Mouse (Mus musculus) cerebellum, postnatal 25 days (tissue): ENCODE results near the gene Pcnx2.

Source experiments
- DNase-seq, 2 experiments: peaks; one replicate each; pipeline ENCODE4 v3.0.0; 2021; ENCODE audit warnings: mixed read lengths in 2 of 2

Pcnx2 gene

GRCm38 (mm10) chr8:125755896-125756295 is 142.2 kb downstream of the Pcnx2 start:
- DNase-seq = peak; percentile 60 to 62

GRCm38 (mm10) chr8:125750846-125751245 is 147.3 kb downstream of the Pcnx2 start:
- peak in 1 of 2 experiments; percentile 18 for DNase-seq

GRCm38 (mm10) chr8:125747390-125747789 is 150.7 kb downstream of the Pcnx2 start:
- DNase-seq = no peak

- no peak for DNase-seq
These were observed 153.1 kb downstream of the Pcnx2 start for GRCm38 (mm10) chr8:125744914-125745576.

- DNase-seq = no peak
These were observed 155.7 kb downstream of the Pcnx2 start for GRCm38 (mm10) chr8:125742406-125742805.

- DNase-seq = no peak
These were observed 156.3 kb downstream of the Pcnx2 start for GRCm38 (mm10) chr8:125741855-125742254.

- DNase-seq = no peak
These were observed 156.7 kb downstream of the Pcnx2 start for GRCm38 (mm10) chr8:125741377-125741776.

- DNase-seq = no peak
These were observed 157.5 kb downstream of the Pcnx2 start for GRCm38 (mm10) chr8:125740655-125741054.

GRCm38 (mm10) chr8:125738956-125739355 is 159.2 kb downstream of the Pcnx2 start:
- DNase-seq = no peak

- DNase-seq = peak; percentile 94 to 97
These were observed 163.9 kb downstream of the Pcnx2 start for GRCm38 (mm10) chr8:125733964-125734956.

- DNase-seq = no peak
These were observed 168.4 kb downstream of the Pcnx2 start, which contains the start of gene Ntpcr for GRCm38 (mm10) chr8:125729746-125730145. Gene Ntpcr, plus strand, starts transcription at chr8:125729963.

GRCm38 (mm10) chr8:125727797-125728196 is 170.3 kb downstream of the Pcnx2 start:
- no peak for DNase-seq

GRCm38 (mm10) chr8:125726986-125727385 is 171.1 kb downstream of the Pcnx2 start:
- DNase-seq = no peak

- DNase-seq = no peak
These were observed 172.0 kb downstream of the Pcnx2 start for GRCm38 (mm10) chr8:125726143-125726542.

GRCm38 (mm10) chr8:125725037-125725820 is 172.9 kb downstream of the Pcnx2 start:
- no peak for DNase-seq

- no peak for DNase-seq
These were observed 174.7 kb downstream of the Pcnx2 start for GRCm38 (mm10) chr8:125723437-125723836.

- no peak for DNase-seq
These were observed 175.4 kb downstream of the Pcnx2 start for GRCm38 (mm10) chr8:125722675-125723074.

- no peak for DNase-seq
These were observed 179.2 kb downstream of the Pcnx2 start for GRCm38 (mm10) chr8:125718914-125719313.

- no peak for DNase-seq
These were observed 181.5 kb downstream of the Pcnx2 start for GRCm38 (mm10) chr8:125716613-125717012.

GRCm38 (mm10) chr8:125716211-125716610 is 181.9 kb downstream of the Pcnx2 start:
- DNase-seq = peak in 1 of 2 experiments; percentile 15

GRCm38 (mm10) chr8:125711514-125711913 is 186.6 kb downstream of the Pcnx2 start:
- DNase-seq = no peak

- no peak for DNase-seq
These were observed 188.9 kb downstream of the Pcnx2 start for GRCm38 (mm10) chr8:125709171-125709570.

- no peak for DNase-seq
These were observed 192.3 kb downstream of the Pcnx2 start for GRCm38 (mm10) chr8:125705816-125706215.
